Mouse (Mus musculus): ENCODE data around the gene Sptssb. TPM values are rescaled to one million over a fixed set of nuclear protein-coding genes. Genes with fewer than 3 reads are reported as not detected.

Sptssb gene
- polyA plus RNA-seq, 1 experiment from 2014 or later: 5.0 TPM

GRCm38 (mm10) chr3:69779246-69779796, 80.4 kb downstream of the Sptssb start:
- Histone ChIP-seq H3K27ac (ENCODE audit: low read length) (no peak overlapping the region), H3K4me1 (ENCODE audit: insufficient read depth, low read depth, low read length) (no peaks in the 10 kb centered on the region), H3K4me3 (ENCODE audit: low read depth, low read length) (no peak overlapping the region), H3K36me3 (ENCODE audit: insufficient read depth, low read length) (no peaks in the 10 kb centered on the region), H3K27me3 (replicated peaks; ENCODE audit: insufficient read depth, low read length) (no peaks in the 10 kb centered on the region), H3K9ac (replicated peaks; ENCODE audit: low read depth) (no peak overlapping the region), H3K9me3 (ENCODE audit: low read length) (no peaks in the 10 kb centered on the region), H3K4me2 (replicated peaks; ENCODE audit: low read depth, low read length) (no peak overlapping the region)
- DNase-seq (ENCODE audit: low spot score): peak; percentile 16
- ATAC-seq: no peak
- WGBS: 55% methylated on average over 4 of the region's 4 CpGs
- TF ChIP-seq EP300 (IDR thresholded peaks at IDR 0.05) (no peak), CTCF (IDR thresholded peaks at IDR 0.05) (no peak)

- no peak overlapping the region for H3K9ac ChIP-seq (replicated peaks; ENCODE audit: low read depth)
- ATAC-seq: peak; percentile 46
Measured at GRCm38 (mm10) chr3:69773356-69773755, 86.4 kb downstream of the Sptssb start.

More at GRCm38 (mm10) chr3:69773356-69773755, 86.4 kb downstream of the Sptssb start:
- no peaks in the 10 kb centered on the region for H3K4me1 ChIP-seq (ENCODE audit: insufficient read depth, low read depth, low read length)
- peak; percentile 58 for DNase-seq (ENCODE audit: low spot score)
- no peaks in the 10 kb centered on the region for H3K27me3 ChIP-seq (replicated peaks; ENCODE audit: insufficient read depth, low read length)
- WGBS: 73% methylated on average over 4 of the region's 4 CpGs
- no peak for TF ChIP-seq EP300 (IDR thresholded peaks at IDR 0.05)
- no peak for TF ChIP-seq CTCF (IDR thresholded peaks at IDR 0.05)
- no peak overlapping the region for H3K4me3 ChIP-seq (ENCODE audit: low read depth, low read length)
- no peak overlapping the region for H3K4me2 ChIP-seq (replicated peaks; ENCODE audit: low read depth, low read length)
- H3K27ac ChIP-seq (ENCODE audit: low read length): no peak overlapping the region
- no peaks in the 10 kb centered on the region for H3K9me3 ChIP-seq (ENCODE audit: low read length)
- no peaks in the 10 kb centered on the region for H3K36me3 ChIP-seq (ENCODE audit: insufficient read depth, low read length)

Other genes with a start within 250 kb of the Sptssb start
- 69.4 and 70.9 TPM in 2 replicates for gene Nmd3, start 138.0 kb downstream of the Sptssb start, polyA plus RNA-seq (2015; fragmentation: Nextera tagmentation; extraction: Ambion mirVana)
- not detected in 2 replicates for gene Otol1, start 147.7 kb upstream of the Sptssb start, polyA plus RNA-seq (2015; fragmentation: Nextera tagmentation; extraction: Ambion mirVana)